Mouse (Mus musculus) embryonic facial prominence, embryonic 11.5 days (tissue): ENCODE results near the gene Bphl. TPM values are rescaled to one million over a fixed set of nuclear protein-coding genes. Genes with fewer than 3 reads are reported as not detected.
"Not testable (repeated sequence)": the region's sequence is repeated elsewhere in the genome, so short reads cannot be mapped to it uniquely, and the experiment has no call there.

ENCODE experiments used
- ATAC-seq: fragments of 200-750 bp; cut with Nextera tagmentation; replicated peaks from 2 replicates; pipeline ENCODE4 v1.8.0; 2017; ENCODE audit warnings: low read depth; ENCODE audit not compliant: insufficient number of reproducible peaks, low FRiP score, low TSS enrichment
- DNase-seq: peaks from one replicate; pipeline ENCODE4 v3.0.0-alpha.2; 2015; ENCODE audit warnings: low spot score
- H3K27ac ChIP-seq: fragments of 300-500 bp; sonication (generic); replicated peaks from 2 replicates; pipeline ENCODE4 v1.5.1; 2014; ENCODE audit warnings: mild to moderate bottlenecking, low read depth, low read length, control low read depth
- H3K27me3 ChIP-seq: fragments of 300-500 bp; sonication (generic); 2 replicates; pipeline ENCODE4 v1.6.1; 2014; ENCODE audit warnings: mild to moderate bottlenecking, low read length, moderate library complexity, mixed read lengths; ENCODE audit not compliant: control insufficient read depth, insufficient read depth
- H3K36me3 ChIP-seq: fragments of 300-500 bp; sonication (generic); replicated peaks from 2 replicates; pipeline ENCODE4 v1.6.1; 2014; ENCODE audit warnings: low read depth, mild to moderate bottlenecking, low read length, moderate library complexity, mixed read lengths; ENCODE audit not compliant: control insufficient read depth, insufficient read depth
- H3K4me1 ChIP-seq: fragments of 300-500 bp; sonication (generic); 2 replicates; pipeline ENCODE4 v1.6.1; 2014; ENCODE audit warnings: low read length, mixed read lengths; ENCODE audit not compliant: control insufficient read depth, insufficient read depth
- H3K4me2 ChIP-seq: fragments of 300-500 bp; sonication (generic); 2 replicates; pipeline ENCODE4 v1.6.1; 2014; ENCODE audit warnings: low read depth, mild to moderate bottlenecking, control low read depth, low read length, moderate library complexity
- H3K4me3 ChIP-seq: fragments of 300-500 bp; sonication (generic); 2 replicates; pipeline ENCODE4 v1.5.1; 2014; ENCODE audit warnings: low read depth, low read length, control low read depth
- H3K9ac ChIP-seq: fragments of 300-500 bp; sonication (generic); replicated peaks from 2 replicates; pipeline ENCODE4 v1.6.1; 2014; ENCODE audit warnings: mild to moderate bottlenecking, control low read depth, low read length
- H3K9me3 ChIP-seq: fragments of 300-500 bp; sonication (generic); replicated peaks from 2 replicates; pipeline ENCODE4 v1.6.1; 2016; ENCODE audit warnings: mild to moderate bottlenecking, low read length, inconsistent platforms, mixed read lengths; ENCODE audit not compliant: control insufficient read depth
- WGBS: fragments of 180-500 bp; shearing (Covaris S2); extraction: QIAGEN DNeasy Blood & Tissue Kit; methylation state at CpG from one replicate; pipeline ENCODE4 v1.1.7; 2014; 5-methylcytosine and 5-hydroxymethylcytosine counted together
- polyA plus RNA-seq: library from polyadenylated mRNA; unstranded; fragments of >200 nt; fragmentation: Nextera tagmentation; extraction: Ambion mirVana; gene quantifications from 2 replicates; pipeline ENCODE4 v1.2.1, GENCODE M21; 2014

Bphl gene
- polyA plus RNA-seq, 1 experiment from 2014 or later, result 42.8 TPM

- 93% methylated on average over 9 of the region's 17 CpGs for WGBS
- H3K9ac ChIP-seq, ATAC-seq, H3K4me3 ChIP-seq, H3K4me1 ChIP-seq, H3K27ac ChIP-seq, DNase-seq, H3K4me2 ChIP-seq, H3K9me3 ChIP-seq, H3K27me3 ChIP-seq, H3K36me3 ChIP-seq: not testable (repeated sequence)
These were observed 37.0 kb downstream of the Bphl start for GRCm38 (mm10) chr13:34074441-34074840.

GRCm38 (mm10) chr13:34075893-34076292, 38.5 kb downstream of the Bphl start:
- H3K9ac ChIP-seq, H3K4me3 ChIP-seq, ATAC-seq, DNase-seq, H3K9me3 ChIP-seq, H3K27me3 ChIP-seq, H3K4me2 ChIP-seq, H3K4me1 ChIP-seq, H3K27ac ChIP-seq, H3K36me3 ChIP-seq: not testable (repeated sequence)
- WGBS, result 88% methylated on average over 6 of the region's 6 CpGs

- Histone ChIP-seq H3K9me3 (no peaks in the 10 kb centered on the region), H3K36me3 (no peaks in the 10 kb centered on the region), H3K4me3 (peak overlapping the region; percentile 50; the same call in 1 of the 2 replicates), H3K4me2 (peak overlapping the region; percentile 3), H3K4me1 (no peaks in the 10 kb centered on the region), H3K27ac (no peak overlapping the region), H3K9ac (peak overlapping the region; percentile 18; the same call in 1 of the 2 replicates), H3K27me3 (no peaks in the 10 kb centered on the region)
- DNase-seq (peak; percentile 15), ATAC-seq (no peak; the same call in 1 of the 2 replicates)
- 62% methylated on average over 20 of the region's 20 CpGs for WGBS
These were observed 39.4 kb downstream of the Bphl start for GRCm38 (mm10) chr13:34076561-34077491.

GRCm38 (mm10) chr13:34077492-34078271, 40.3 kb downstream of the Bphl start, which contains the start of gene Tubb2a:
TSS of gene Tubb2a (minus strand) at chr13:34078007.
- WGBS, result 1% methylated on average over 43 of the region's 45 CpGs
- DNase-seq, result peak; percentile 87
- no peaks in the 10 kb centered on the region for H3K4me1 ChIP-seq
- H3K9me3 ChIP-seq, result no peaks in the 10 kb centered on the region
- H3K4me2 ChIP-seq, result peak within 1 kb of the TSS; percentile 80
- H3K36me3 ChIP-seq, result no peaks in the 10 kb centered on the region
- peak within 1 kb of the TSS; percentile 50 for H3K4me3 ChIP-seq
- H3K9ac ChIP-seq, result peak within 1 kb of the TSS; percentile 67
- peak; percentile 84 for ATAC-seq
- no peaks in the 10 kb centered on the region for H3K27me3 ChIP-seq
- H3K27ac ChIP-seq, result no peak within 1 kb of the TSS

- ATAC-seq (peak; percentile 19; the same call in 1 of the 2 replicates), DNase-seq (no peak)
- H3K27ac ChIP-seq, result no peak overlapping the region
- peak overlapping the region; percentile 67 for H3K9ac ChIP-seq
- WGBS, result 38% methylated on average over 16 of the region's 16 CpGs
- no peaks in the 10 kb centered on the region for H3K27me3 ChIP-seq
- no peaks in the 10 kb centered on the region for H3K9me3 ChIP-seq
- no peaks in the 10 kb centered on the region for H3K36me3 ChIP-seq
- H3K4me2 ChIP-seq, result peak overlapping the region; percentile 80
- peak overlapping the region; percentile 50; the same call in 1 of the 2 replicates for H3K4me3 ChIP-seq
- no peaks in the 10 kb centered on the region for H3K4me1 ChIP-seq
These were observed 41.3 kb downstream of the Bphl start for GRCm38 (mm10) chr13:34078500-34079280.

- Histone ChIP-seq H3K9me3 (no peaks in the 10 kb centered on the region), H3K9ac (no peak overlapping the region), H3K36me3 (no peaks in the 10 kb centered on the region), H3K4me1 (no peaks in the 10 kb centered on the region), H3K27ac (no peak overlapping the region), H3K4me3 (no peak overlapping the region), H3K27me3 (no peaks in the 10 kb centered on the region), H3K4me2 (no peak overlapping the region)
- ATAC-seq (no peak), DNase-seq (no peak)
- 86% methylated on average over 3 of the region's 3 CpGs for whole genome bisulfite sequencing
These were observed 42.4 kb downstream of the Bphl start for GRCm38 (mm10) chr13:34079801-34080200.

GRCm38 (mm10) chr13:34081926-34082325, 44.5 kb downstream of the Bphl start:
- WGBS, result 83% methylated on average over 4 of the region's 4 CpGs
- H3K27me3 ChIP-seq, result no peaks in the 10 kb centered on the region
- H3K4me1 ChIP-seq, result no peaks in the 10 kb centered on the region
- ATAC-seq, result no peak
- no peak overlapping the region for H3K27ac ChIP-seq
- H3K36me3 ChIP-seq, result no peaks in the 10 kb centered on the region
- H3K9me3 ChIP-seq, result no peaks in the 10 kb centered on the region
- H3K4me2 ChIP-seq, result no peak overlapping the region
- no peak overlapping the region for H3K9ac ChIP-seq
- DNase-seq, result no peak
- no peak overlapping the region for H3K4me3 ChIP-seq
